In genomic region chr12:111958101-111958865, GRCm38 (mm10) we compare ENCODE assay signal across 9 mouse cellular contexts. TPM values are rescaled to one million over a fixed set of nuclear protein-coding genes. Genes with fewer than 3 reads are reported as not detected.
DNase-seq lines count a peak whose midpoint lies in the region; ATAC-seq lines count a peak whose summit lies in the region.
"Had no signal": no experiment of that assay in that cellular context is flagged by ENCODE, and none has a peak within 500 bp of the region (broad histone marks: within the 10 kb centered on the region; RNA-seq: fewer than 3 reads in every experiment).

No protein-coding gene starts in this region.

- no peak overlapping the region for H3K4me2 ChIP-seq in heart, embryonic 13.5 days
- no peak overlapping the region for H3K4me2 ChIP-seq in liver, embryonic 11.5 days

- WGBS in embryonic facial prominence, embryonic 10.5 days, result 49% methylated on average over 9 of the region's 9 CpGs
- WGBS in heart, embryonic 13.5 days, result 36% methylated on average over 9 of the region's 9 CpGs
- 37% methylated on average over 9 of the region's 9 CpGs for WGBS in liver, embryonic 11.5 days

- peaks cover 5% of the 10 kb centered on the region; the same call in 1 of the 2 replicates for H3K9me3 ChIP-seq in embryonic facial prominence, embryonic 10.5 days
- no peaks in the 10 kb centered on the region for H3K9me3 ChIP-seq in heart, embryonic 13.5 days
- peaks cover 3% of the 10 kb centered on the region; the same call in 1 of the 2 replicates for H3K9me3 ChIP-seq in liver, embryonic 11.5 days (ENCODE audit: control insufficient read depth, low read length)

- no peaks in the 10 kb centered on the region for H3K27me3 ChIP-seq in embryonic facial prominence, embryonic 10.5 days (replicated peaks; ENCODE audit: low read depth, poor library complexity, severe bottlenecking)
- no peaks in the 10 kb centered on the region for H3K27me3 ChIP-seq in heart, embryonic 13.5 days (replicated peaks)
- H3K27me3 ChIP-seq in liver, embryonic 11.5 days (replicated peaks; ENCODE audit: control insufficient read depth, insufficient read depth, low read length), result no peaks in the 10 kb centered on the region

- ATAC-seq in heart, embryonic 13.5 days (ENCODE audit: extremely low read depth, insufficient number of reproducible peaks, low FRiP score, low TSS enrichment), result 0 out of 2 replicates have a peak, but pooled peaks have one; percentile 42
- ATAC-seq in liver, embryonic 11.5 days (replicated peaks; ENCODE audit: low FRiP score), result peak; percentile 69
- peak; percentile 78 for ATAC-seq in monocyte, adult 5-6 weeks (replicated peaks; ENCODE audit: insufficient number of reproducible peaks, low FRiP score, low TSS enrichment, poor library complexity, severe bottlenecking)

- H3K4me1 ChIP-seq in embryonic facial prominence, embryonic 10.5 days, result no peaks in the 10 kb centered on the region
- peaks cover 9% of the 10 kb centered on the region for H3K4me1 ChIP-seq in heart, embryonic 13.5 days
- no peaks in the 10 kb centered on the region for H3K4me1 ChIP-seq in liver, embryonic 11.5 days (replicated peaks; ENCODE audit: control insufficient read depth, insufficient read depth, low read length)

- peaks cover 47% of the 10 kb centered on the region for H3K36me3 ChIP-seq in embryonic facial prominence, embryonic 10.5 days (replicated peaks)
- peaks cover 44% of the 10 kb centered on the region for H3K36me3 ChIP-seq in heart, embryonic 13.5 days
- peaks cover 31% of the 10 kb centered on the region for H3K36me3 ChIP-seq in liver, embryonic 11.5 days (ENCODE audit: control insufficient read depth, insufficient read depth, low read length)

- H3K4me3 ChIP-seq in embryonic facial prominence, embryonic 10.5 days, result no peak overlapping the region
- no peak overlapping the region for H3K4me3 ChIP-seq in heart, embryonic 13.5 days
- H3K4me3 ChIP-seq in liver, embryonic 11.5 days (ENCODE audit: low read depth, low read length), result no peak overlapping the region

- peak; percentile 80 for DNase-seq in A20 (ENCODE audit: low read depth, low spot score)
- peak; percentile 58 for DNase-seq in adrenal gland, adult 8-10 months
- peak; percentile 68 for DNase-seq in embryonic facial prominence, embryonic 10.5 days (ENCODE audit: low spot score)
- peak; percentile 86 for DNase-seq in kidney, postnatal 10 days
- peak; percentile 48 for DNase-seq in liver, embryonic 11.5 days (ENCODE audit: low spot score)
- DNase-seq in spleen, postnatal 36 days (ENCODE audit: low spot score in 2 of 2), result peak; percentile 55 to 63

- no peak overlapping the region for H3K27ac ChIP-seq in embryonic facial prominence, embryonic 10.5 days (replicated peaks)
- no peak overlapping the region for H3K27ac ChIP-seq in heart, embryonic 13.5 days (replicated peaks)
- H3K27ac ChIP-seq in liver, embryonic 11.5 days (ENCODE audit: low read depth, low read length), result no peak overlapping the region

- H3K9ac ChIP-seq in heart, embryonic 13.5 days, result no peak overlapping the region
- H3K9ac ChIP-seq in liver, embryonic 11.5 days (ENCODE audit: low read depth, low read length), result no peak overlapping the region

RNA-seq across cellular contexts. Expression of gene Atp5mpl, which starts 8.5 kb away (rescaled TPM):
- 100 to 1,000 TPM; 314 to 407 (median 358) TPM for total RNA-seq in adrenal gland, adult 8-10 months (2022)
- 580 and 594 TPM in 2 replicates for polyA plus RNA-seq in embryonic facial prominence, embryonic 10.5 days (2016; fragmentation: Nextera tagmentation; extraction: Ambion mirVana)
- 1,511 and 1,650 TPM in 2 replicates for polyA plus RNA-seq in heart, embryonic 13.5 days (2015; fragmentation: Nextera tagmentation; extraction: Ambion mirVana)
- 702 and 735 TPM in 2 replicates for polyA plus RNA-seq in liver, embryonic 11.5 days (2014; fragmentation: Nextera tagmentation; extraction: Ambion mirVana)
- total RNA-seq in monocyte, adult 5-6 weeks (2017), result 289 to 531 TPM (median 434 TPM) in 3 replicates

RNA-seq across cellular contexts. Expression of gene Tdrd9, which starts 13.1 kb away (rescaled TPM):
- total RNA-seq in adrenal gland, adult 8-10 months (2022), result under 1 TPM in 2 of 4 experiments, not detected in 2; 0.09 to 0.31 TPM
- 1.0 and 1.1 TPM in 2 replicates for polyA plus RNA-seq in embryonic facial prominence, embryonic 10.5 days (2016; fragmentation: Nextera tagmentation; extraction: Ambion mirVana)
- polyA plus RNA-seq in heart, embryonic 13.5 days (2015; fragmentation: Nextera tagmentation; extraction: Ambion mirVana), result 0.07 and 0.19 TPM in 2 replicates
- 0.06 and 0.40 TPM in 2 replicates for polyA plus RNA-seq in liver, embryonic 11.5 days (2014; fragmentation: Nextera tagmentation; extraction: Ambion mirVana)
- total RNA-seq in monocyte, adult 5-6 weeks (2017), result 0.29 TPM in 1 of 3 replicates, not detected in the others

RNA-seq across cellular contexts. Expression of gene Rd3l, which starts 22.8 kb away (rescaled TPM):
- total RNA-seq in adrenal gland, adult 8-10 months (2022), result not detected
- polyA plus RNA-seq in embryonic facial prominence, embryonic 10.5 days (2016; fragmentation: Nextera tagmentation; extraction: Ambion mirVana), result not detected in 2 replicates
- 0.59 and 0.95 TPM in 2 replicates for polyA plus RNA-seq in heart, embryonic 13.5 days (2015; fragmentation: Nextera tagmentation; extraction: Ambion mirVana)
- not detected in 2 replicates for polyA plus RNA-seq in liver, embryonic 11.5 days (2014; fragmentation: Nextera tagmentation; extraction: Ambion mirVana)
- not detected in 3 replicates for total RNA-seq in monocyte, adult 5-6 weeks (2017)
- total RNA-seq: adrenal gland, postnatal 4 days had no signal

RNA-seq across cellular contexts. Expression of gene Ppp1r13b, which starts 50.4 kb away (rescaled TPM):
- 10 to 100 TPM; 16.0 to 26.6 (median 18.7) TPM for total RNA-seq in adrenal gland, adult 8-10 months (2022)
- polyA plus RNA-seq in embryonic facial prominence, embryonic 10.5 days (2016; fragmentation: Nextera tagmentation; extraction: Ambion mirVana), result 4.1 and 5.1 TPM in 2 replicates
- 12.4 and 12.5 TPM in 2 replicates for polyA plus RNA-seq in heart, embryonic 13.5 days (2015; fragmentation: Nextera tagmentation; extraction: Ambion mirVana)
- polyA plus RNA-seq in liver, embryonic 11.5 days (2014; fragmentation: Nextera tagmentation; extraction: Ambion mirVana), result 10.8 TPM in 2 replicates
- 9.8 to 19.1 TPM (median 12.6 TPM) in 3 replicates for total RNA-seq in monocyte, adult 5-6 weeks (2017)
